20 mouse cellular contexts compared by ENCODE assay signal in the genomic region with DNA sequence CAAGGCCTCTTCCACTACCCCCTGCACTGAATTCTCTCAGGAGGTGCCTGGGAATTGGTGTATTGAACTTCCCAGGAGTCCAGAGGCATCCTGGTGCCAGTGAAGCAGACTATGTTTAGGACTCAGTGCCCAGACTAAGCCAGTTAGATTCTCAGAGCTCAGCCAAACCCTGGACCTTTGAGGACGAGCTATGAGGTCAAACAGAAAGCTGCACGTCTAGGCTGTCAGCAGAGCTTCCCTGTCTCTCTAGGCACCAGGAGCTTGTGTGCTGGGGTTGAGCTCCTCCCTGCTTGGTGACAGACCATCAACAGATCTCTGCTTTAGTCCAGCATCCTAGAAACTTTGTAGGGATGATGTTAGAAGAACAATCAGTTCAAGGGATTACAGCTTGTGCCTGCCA. TPM values are rescaled to one million over a fixed set of nuclear protein-coding genes. Genes with fewer than 3 reads are reported as not detected.
"Had no signal": no experiment of that assay in that cellular context is flagged by ENCODE, and none has a peak within 500 bp of the region (broad histone marks: within the 10 kb centered on the region; RNA-seq: fewer than 3 reads in every experiment).

No protein-coding gene starts in this region.

- H3K9ac ChIP-seq: lung, embryonic 15.5 days; midbrain, embryonic 13.5 days; midbrain, embryonic 15.5 days; neural tube, embryonic 12.5 days; stomach, embryonic 15.5 days had no signal

- H3K4me1 ChIP-seq: midbrain, embryonic 15.5 days; neural tube, embryonic 12.5 days had no signal

- H3K4me3 ChIP-seq: lung, embryonic 15.5 days; megakaryocyte, embryonic 14.5 days; midbrain, embryonic 13.5 days; midbrain, embryonic 15.5 days; neural tube, embryonic 12.5 days; stomach, embryonic 15.5 days had no signal

- DNase-seq: lung, adult 2 months; lung, postnatal 14 days; lung, postnatal 36 days; right cerebral cortex, postnatal 14 days; thymus, adult 2 months; thymus, postnatal 25 days; thymus, postnatal 4 days had no signal

- H3K9me3 ChIP-seq: lung, embryonic 15.5 days; megakaryocyte, embryonic 14.5 days; midbrain, embryonic 13.5 days; midbrain, embryonic 15.5 days; neural tube, embryonic 12.5 days; stomach, embryonic 15.5 days had no signal

- H3K27ac ChIP-seq: lung, embryonic 15.5 days; macrophage; midbrain, embryonic 13.5 days; midbrain, embryonic 15.5 days; neural tube, embryonic 12.5 days; stomach, embryonic 15.5 days; stomach, postnatal 0 days had no signal

- H3K27me3 ChIP-seq: lung, embryonic 15.5 days; megakaryocyte, embryonic 14.5 days; midbrain, embryonic 13.5 days; midbrain, embryonic 15.5 days; neural tube, embryonic 12.5 days; stomach, embryonic 15.5 days had no signal

- ATAC-seq: lung, postnatal 0 days; midbrain, embryonic 13.5 days; midbrain, embryonic 15.5 days had no signal

- H3K4me2 ChIP-seq: lung, embryonic 15.5 days; midbrain, embryonic 11.5 days; midbrain, embryonic 13.5 days; midbrain, embryonic 15.5 days; neural tube, embryonic 12.5 days; stomach, embryonic 15.5 days had no signal

RNA-seq across cellular contexts. Expression of gene Clec2l, which starts 38.6 kb away (rescaled TPM):
- total RNA-seq: megakaryocyte progenitor cell, adult 5-6 weeks; monocyte, adult 5-6 weeks; neutrophil, adult 5-6 weeks had no signal
- polyA plus RNA-seq: macrophage had no signal
